Mouse (Mus musculus): ENCODE data around the gene Rps6kl1.
A peak's percentile ranks its signal among the peaks of the same experiment; 100 is the strongest.

GRCm38 (mm10) chr12:85110698-85111592 is 40.1 kb downstream of the Rps6kl1 start, which contains the start of the genes Prox2 and Dlst:
- TF ChIP-seq POLR2A (IDR thresholded peaks at IDR 0.05; ENCODE audit: control insufficient read depth, low read depth, low read length), result peak; percentile 67
- TF ChIP-seq CTCF (IDR thresholded peaks at IDR 0.05; ENCODE audit: control insufficient read depth, insufficient read depth, insufficient replicate concordance, low read depth, low read length), result no peak

Measured in testis, adult 2 months (tissue).